Mouse (Mus musculus) NIH3T3 (cell line): ENCODE measurements around the gene Cnst.
"Not testable (repeated sequence)": the region's sequence is repeated elsewhere in the genome, so short reads cannot be mapped to it uniquely, and the experiment has no call there.

ENCODE experiments used
- DNase-seq: peaks from one replicate; pipeline ENCODE4 v3.0.0-alpha.2; 2012; ENCODE audit warnings: low read depth

Gene Cnst

GRCm38 (mm10) chr1:179645101-179645979, 99.2 kb downstream of the Cnst start:
- DNase-seq, result peak; percentile 92

DNA sequence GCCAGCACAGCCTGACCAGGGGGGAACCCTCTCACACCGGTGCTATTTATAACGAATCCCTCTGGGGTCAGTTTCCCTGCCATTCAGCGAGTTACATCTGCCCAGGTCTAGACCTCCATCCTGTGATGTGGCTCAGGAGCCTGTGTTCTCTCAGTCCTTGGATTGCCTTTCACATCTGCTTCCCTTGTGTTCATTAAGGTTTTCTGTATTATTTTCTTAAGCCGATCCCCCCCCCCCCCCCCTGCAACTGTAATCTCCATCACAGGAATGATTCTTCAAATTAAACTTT, 99.8 kb downstream of the Cnst start:
- DNase-seq, result no peak

- DNase-seq, result not testable (repeated sequence)
These were observed 102.5 kb downstream of the Cnst start for GRCm38 (mm10) chr1:179648678-179649077.

GRCm38 (mm10) chr1:179649324-179649723, 103.2 kb downstream of the Cnst start:
- DNase-seq, result no peak

DNA sequence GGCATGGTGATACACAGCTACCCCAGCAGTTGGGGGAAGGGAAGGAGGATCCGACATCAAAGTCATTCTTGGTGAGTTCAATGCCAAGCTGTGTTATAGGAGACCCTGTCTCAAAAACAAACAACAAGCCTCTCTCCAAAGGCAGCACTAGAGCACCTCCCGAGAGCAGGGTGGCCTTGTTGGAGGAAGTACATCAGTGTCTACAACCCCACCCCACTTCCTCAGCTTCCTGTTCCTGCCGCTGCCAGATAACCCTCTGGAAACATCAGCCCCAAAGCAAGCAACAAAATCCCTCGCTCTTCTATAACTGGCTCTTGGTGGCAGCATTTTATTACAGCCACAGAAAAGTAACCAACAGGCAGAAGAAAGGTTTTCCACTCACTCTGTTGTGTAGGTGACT, 104.1 kb downstream of the Cnst start:
- no peak for DNase-seq

DNA sequence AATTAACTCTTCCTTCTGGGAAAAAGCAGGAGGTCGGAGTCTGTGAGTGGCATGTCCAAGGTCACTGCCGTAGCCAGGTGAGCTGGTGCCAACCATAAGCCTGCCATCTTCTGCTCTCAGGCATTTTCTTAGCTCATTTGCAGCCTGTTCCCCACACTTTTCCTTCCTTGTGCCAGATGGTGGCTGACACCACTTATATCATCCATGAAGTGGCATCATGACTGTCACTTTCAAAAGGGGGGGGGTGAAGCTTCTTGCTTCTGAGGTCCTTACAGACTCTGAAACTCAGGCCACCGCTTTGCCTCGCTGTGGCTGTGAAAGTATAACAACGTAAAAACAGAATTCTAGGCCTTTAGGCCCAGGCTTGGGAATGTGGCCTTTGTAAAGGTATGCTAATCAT, 105.1 kb downstream of the Cnst start:
- no peak for DNase-seq

DNA sequence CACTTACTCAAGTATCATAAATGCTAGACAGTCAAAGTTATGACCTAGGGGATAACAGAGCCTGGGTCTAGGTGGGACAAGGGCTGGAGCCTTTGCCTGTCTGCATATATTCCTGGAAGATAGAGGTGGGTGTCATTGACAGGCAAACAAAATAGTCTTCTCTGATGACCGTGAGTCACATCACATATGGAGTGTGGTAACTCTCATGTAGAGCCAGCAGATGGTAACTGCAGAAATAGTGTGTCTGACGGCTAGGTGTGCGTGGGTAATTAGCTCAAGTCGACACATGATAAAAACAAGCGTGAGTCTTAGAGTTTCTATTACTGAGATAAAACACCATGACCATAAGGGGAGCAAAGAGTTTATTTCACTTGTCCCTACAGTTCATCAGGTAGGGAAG, 116.9 kb downstream of the Cnst start:
- DNase-seq, result no peak

- DNase-seq, result no peak
These were observed 118.2 kb downstream of the Cnst start for GRCm38 (mm10) chr1:179664309-179664930.

GRCm38 (mm10) chr1:179666971-179667370, 120.8 kb downstream of the Cnst start:
- DNase-seq, result no peak

DNA sequence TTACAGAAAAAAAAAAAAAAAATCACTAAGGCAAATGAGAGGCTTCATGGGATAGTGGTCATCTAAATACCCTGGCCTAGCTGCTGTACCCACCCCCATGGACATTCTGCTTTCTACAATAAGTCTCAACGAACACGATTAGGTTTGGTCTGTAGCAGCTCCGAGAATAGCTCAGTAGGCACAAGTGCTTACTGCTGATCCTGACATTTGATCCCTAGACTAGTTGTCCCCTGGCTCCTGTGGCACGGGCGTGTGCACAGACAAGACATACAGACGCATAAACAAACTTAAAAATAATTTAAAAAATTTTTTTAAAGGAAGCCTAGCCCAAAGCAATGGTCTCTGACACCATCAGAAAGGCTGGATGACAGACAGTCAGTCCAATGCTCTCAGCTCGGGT, 121.3 kb downstream of the Cnst start:
- no peak for DNase-seq

DNA sequence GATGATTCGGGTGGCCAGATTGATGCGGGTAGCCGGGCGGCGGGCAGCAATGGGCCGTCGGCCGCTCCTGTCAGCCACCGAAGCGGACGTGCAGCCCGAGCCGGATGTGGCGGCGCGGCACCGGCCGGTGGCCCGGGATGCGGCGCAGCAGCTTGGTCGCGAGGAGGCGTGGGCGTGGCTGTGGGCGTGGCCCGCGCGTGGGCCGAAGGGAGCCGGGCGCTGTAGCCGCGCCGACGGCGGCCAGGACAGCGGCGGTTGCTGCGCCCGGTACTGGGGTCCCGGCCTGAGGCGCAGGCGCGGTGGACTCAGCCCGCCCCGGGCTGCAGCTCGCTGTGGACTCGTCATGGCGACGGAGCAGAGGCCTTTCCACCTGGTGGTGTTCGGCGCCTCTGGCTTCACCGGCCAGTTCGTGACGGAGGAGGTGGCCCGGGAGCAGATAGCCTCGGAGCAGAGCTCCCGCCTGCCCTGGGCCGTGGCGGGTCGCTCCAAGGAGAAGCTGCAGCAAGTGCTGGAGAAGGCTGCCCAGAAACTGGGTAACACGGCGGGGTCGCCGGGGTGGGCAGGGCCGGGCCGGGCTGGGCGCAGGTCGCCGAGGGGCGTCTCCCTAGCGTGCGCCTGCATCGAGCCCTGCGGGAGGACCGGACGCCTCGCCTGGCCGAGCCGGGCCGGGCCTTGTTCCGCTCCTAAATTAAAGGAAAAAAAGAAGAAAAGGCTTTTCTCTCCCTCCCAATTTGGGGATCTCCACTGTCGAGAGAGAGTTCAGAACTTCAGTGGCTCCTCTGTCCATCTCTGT, 122.0 kb downstream of the Cnst start, which contains the start of gene Sccpdh:
Gene Sccpdh (plus strand): TSS at position 198 of the 793 bp plus-strand sequence.
- peak; percentile 90 for DNase-seq

- DNase-seq, result peak; percentile 57
These were observed 122.8 kb downstream of the Cnst start for GRCm38 (mm10) chr1:179668836-179669537.

- DNase-seq, result no peak
These were observed 128.2 kb downstream of the Cnst start for GRCm38 (mm10) chr1:179674355-179674754.

DNA sequence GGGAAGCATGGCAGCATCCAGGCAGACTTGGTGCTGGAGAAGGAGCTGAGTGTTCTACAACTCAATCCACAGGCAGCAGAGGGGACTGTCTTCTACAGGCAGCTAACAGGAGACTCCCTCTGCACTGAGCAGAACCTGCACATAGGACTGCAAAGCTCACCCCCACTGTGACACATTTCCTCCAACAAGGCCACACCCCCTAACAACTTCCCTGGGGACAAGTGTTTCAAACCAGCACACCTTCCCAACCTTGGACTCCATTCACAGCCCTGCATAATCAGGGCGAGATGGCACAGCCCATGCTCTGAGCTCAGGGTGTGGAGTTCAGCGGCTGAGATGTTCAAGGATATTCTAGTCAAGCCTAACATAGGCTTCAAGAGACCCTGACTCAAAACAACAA, 130.9 kb downstream of the Cnst start:
- no peak for DNase-seq
